Mouse (Mus musculus) heart, postnatal 14 days (tissue): ENCODE data around the gene Kxd1. TPM values are rescaled to one million over a fixed set of nuclear protein-coding genes. Genes with fewer than 3 reads are reported as not detected.

Source experiments
- DNase-seq, 2 experiments: peaks; one replicate each; pipeline ENCODE4 v3.0.0; 2021 to 2022
- intact Hi-C: fragments of 180-260 bp; cut with DNase I; formaldehyde crosslinking; loops from one replicate; pipeline ENCODE4 v1.15.1; 2025
- total RNA-seq, 2 experiments: library from RNA; stranded (reverse); gene quantifications; 2 replicates each; pipeline ENCODE4 v1.2.3; 2021

The Kxd1 gene
- total RNA-seq, 2 experiments from 2014 or later = 75.3 to 76.6 TPM

DNA sequence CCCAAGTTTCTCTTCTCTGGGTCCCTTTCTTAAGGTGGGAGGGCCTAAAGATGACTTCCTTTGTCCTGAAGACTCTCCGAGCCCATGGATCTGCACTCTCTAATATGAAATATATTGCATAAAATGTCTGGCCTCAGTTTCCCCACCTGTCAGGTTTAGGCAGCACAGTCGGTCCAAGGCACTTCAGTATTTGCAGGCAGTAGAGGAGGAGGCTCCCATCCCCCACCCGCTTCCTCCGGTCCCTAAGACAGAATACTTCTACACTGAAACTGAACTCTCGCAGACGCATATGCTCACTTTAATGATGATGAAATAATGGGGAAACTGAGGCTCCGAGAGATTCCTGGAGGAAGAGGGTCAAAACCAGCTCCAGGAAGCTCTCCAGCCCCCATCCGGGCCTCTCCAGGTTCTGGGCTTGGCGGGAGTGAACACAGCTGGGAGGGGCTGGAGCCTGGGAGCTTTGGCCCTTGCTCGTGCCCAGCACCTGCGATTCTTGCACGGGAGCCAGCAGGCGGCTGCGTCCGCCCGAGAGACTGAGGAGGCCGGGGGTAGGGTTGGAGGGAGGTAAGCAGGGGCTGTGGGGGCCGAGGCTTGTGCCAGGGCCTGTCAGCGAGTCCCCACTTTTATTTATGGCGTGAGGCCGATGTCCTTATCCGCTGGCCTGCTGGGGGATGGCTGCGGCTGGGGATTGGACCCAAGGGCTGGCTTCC, 25.8 kb downstream of the Kxd1 start:
- intact Hi-C loops = loop anchor here (2.0 to 5.0 kb wide), 4 partner anchors 35 to 160 kb away; partner anchors contain the start of gene Crtc1
- peak; percentile 60 to 65 for DNase-seq

- no peak for DNase-seq
- intact Hi-C loops = loop anchor here (5.0 kb wide), 3 partner anchors 33 to 158 kb away; partner anchors contain the start of gene Crtc1
Observed at GRCm38 (mm10) chr8:70500386-70501301, 27.1 kb downstream of the Kxd1 start.

DNA sequence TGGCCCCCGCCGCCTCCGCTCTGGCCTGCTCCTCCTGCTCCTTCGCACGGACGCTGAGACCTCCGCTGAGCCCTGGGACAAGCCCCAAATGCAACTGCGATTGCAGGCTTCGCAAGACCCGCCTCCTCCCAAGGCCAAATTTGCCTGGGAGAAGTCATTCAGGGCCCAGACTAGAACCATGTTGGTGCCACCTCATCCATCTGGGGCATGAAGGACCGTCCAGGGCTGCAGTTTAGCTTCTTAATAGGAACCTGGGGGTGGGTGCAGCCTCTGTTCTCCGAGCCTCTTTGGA, 32.0 kb downstream of the Kxd1 start:
- DNase-seq = no peak
- intact Hi-C loops = no loop called here

GRCm38 (mm10) chr8:70495001-70495770, 32.6 kb downstream of the Kxd1 start:
- DNase-seq = no peak

GRCm38 (mm10) chr8:70494416-70494945, 33.3 kb downstream of the Kxd1 start:
- DNase-seq = no peak
- intact Hi-C loops = no loop called here

More at GRCm38 (mm10) chr8:70495001-70495770, 32.6 kb downstream of the Kxd1 start:
- intact Hi-C loops = no loop called here

DNA sequence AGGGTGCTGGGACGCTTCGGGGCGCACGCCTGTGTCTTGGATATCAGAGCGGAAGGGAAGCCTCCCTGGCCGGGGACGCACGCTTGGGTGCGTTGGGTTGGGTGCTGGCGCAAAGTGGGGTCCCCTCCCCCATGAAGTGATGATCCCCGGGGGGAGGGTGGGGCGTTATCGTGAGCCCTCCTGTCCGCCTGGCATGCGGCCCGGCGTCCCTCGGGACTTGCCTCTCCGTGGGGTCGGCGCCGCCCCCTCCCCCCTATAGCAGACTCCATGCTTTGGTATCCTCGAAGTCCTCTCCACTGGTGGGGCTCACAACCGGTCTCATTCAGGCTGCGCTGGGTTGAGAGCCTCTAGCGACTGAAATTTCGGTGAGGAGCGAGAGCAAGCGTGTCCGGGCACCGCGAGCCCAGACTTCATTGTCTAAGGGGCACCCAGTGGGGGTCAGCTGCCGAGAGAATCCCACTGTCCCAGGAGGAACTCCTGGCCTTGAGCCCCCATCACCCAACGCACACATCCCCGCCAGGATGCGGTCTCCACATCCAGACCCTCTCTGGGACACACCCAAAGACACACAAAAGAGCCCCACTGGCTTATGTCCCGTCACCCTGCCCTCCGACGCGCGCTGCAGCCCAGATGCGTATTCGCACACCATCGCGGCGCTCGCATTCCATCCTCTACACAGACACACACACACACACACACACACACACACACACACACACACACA, 33.9 kb downstream of the Kxd1 start:
- intact Hi-C loops = no loop called here
- DNase-seq = no peak

DNA sequence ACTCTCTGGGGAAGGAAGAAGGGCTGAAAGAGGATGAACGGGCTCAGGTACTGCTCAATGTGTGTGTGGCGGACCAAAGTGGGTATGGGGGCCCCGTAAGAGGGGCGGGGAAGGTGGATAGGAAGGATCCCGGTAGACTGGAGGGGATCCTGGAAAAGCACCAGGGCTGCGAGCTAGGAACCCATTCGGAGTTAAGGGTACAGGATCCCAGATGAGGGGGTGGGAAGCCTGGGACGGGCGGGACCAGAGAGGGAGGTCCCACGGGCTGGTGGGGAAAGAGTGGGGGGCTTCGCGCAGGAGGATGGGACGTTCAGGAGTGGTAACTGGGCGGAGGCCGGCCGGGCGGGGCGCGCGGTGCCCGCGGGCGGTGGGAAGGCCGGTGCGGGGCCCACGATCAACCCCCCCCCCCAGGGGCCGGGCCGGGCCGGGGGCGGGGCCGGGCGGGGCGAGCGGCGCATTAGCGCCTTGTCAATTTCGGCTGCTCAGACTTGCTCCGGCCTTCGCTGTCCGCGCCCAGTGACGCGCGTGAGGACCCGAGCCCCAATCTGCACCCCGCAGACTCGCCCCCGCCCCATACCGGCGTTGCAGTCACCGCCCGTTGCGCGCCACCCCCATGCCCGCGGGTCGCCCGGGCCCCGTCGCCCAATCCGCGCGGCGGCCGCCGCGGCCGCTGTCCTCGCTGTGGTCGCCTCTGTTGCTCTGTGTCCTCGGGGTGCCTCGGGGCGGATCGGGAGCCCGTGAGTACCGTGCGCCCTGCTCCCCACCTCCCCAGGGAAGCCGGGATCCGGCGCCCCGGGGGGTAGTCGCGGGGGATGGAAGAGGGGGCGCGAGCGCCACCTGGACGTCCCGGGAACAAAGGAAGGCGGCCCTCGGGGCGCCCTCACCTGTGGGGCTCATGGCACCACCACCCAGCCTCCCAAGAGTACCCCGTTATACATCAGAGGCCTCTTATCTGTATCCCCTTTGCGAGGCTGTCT, 34.8 kb downstream of the Kxd1 start, which contains the start of gene Crlf1:
TSS of gene Crlf1 (plus strand) at position 495 of the 977 bp plus-strand sequence.
- DNase-seq = no peak
- intact Hi-C loops = no loop called here

DNA sequence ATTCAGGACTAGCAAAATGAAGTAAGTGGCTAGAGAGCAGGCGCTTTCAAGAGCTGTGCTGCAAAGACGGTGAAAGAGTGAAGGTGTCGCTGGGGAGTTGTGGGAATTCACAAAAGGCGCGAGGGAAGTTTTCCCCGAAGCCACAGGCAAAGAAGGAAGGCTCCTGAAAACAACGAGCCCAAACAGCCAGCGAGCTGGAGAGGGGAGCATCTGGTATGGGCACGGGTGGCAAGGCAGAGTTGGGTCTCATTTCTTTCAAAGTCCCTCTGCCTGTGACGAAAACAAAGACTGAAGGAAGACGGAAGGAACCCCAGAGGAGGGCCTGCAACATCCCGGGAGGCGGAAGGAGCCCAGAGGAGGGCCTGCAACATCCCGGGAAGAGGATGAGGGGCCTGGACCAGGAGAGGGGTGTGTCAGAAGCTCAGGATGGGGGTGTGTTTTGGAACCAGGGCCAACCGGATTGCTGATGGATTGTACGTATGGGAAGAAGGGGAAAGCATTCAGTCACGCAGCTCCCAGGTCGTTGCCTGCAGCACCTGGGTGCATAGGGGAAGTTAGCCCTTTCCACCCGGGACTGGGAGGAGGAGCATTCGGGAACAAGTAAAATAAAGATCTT, 36.8 kb downstream of the Kxd1 start:
- no peak for DNase-seq
- intact Hi-C loops = no loop called here

GRCm38 (mm10) chr8:70490061-70490879, 37.5 kb downstream of the Kxd1 start:
- no peak for DNase-seq
- intact Hi-C loops = no loop called here

- intact Hi-C loops = no loop called here
- DNase-seq = no peak
Observed at GRCm38 (mm10) chr8:70489576-70489975, 38.2 kb downstream of the Kxd1 start.

DNA sequence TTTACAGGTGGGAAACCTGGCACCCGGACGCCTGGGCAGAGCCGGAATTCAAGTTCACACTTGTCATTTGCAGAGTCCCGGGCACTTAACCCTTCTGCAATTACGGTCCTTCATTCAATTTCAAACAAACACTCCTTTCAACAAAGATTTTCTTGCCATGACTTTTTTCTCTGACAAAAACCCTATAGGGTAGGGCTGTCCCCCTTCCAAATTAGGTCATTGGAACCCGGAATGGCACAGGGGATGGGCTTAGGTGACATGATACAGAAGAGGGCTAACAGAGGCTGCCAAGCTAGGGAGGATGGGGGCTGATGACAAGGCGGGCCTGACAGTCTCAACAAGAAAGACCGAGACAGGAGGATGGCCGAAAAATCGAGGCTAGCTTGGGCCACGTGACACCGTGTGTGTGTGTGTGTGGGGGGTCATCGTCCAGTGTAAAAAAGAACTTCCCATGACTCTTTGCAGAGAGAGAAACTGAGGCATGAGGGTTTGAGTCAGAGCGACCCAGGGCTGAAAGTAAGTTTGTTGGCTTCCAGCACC, 38.8 kb downstream of the Kxd1 start:
- DNase-seq = no peak
- intact Hi-C loops = no loop called here

DNA sequence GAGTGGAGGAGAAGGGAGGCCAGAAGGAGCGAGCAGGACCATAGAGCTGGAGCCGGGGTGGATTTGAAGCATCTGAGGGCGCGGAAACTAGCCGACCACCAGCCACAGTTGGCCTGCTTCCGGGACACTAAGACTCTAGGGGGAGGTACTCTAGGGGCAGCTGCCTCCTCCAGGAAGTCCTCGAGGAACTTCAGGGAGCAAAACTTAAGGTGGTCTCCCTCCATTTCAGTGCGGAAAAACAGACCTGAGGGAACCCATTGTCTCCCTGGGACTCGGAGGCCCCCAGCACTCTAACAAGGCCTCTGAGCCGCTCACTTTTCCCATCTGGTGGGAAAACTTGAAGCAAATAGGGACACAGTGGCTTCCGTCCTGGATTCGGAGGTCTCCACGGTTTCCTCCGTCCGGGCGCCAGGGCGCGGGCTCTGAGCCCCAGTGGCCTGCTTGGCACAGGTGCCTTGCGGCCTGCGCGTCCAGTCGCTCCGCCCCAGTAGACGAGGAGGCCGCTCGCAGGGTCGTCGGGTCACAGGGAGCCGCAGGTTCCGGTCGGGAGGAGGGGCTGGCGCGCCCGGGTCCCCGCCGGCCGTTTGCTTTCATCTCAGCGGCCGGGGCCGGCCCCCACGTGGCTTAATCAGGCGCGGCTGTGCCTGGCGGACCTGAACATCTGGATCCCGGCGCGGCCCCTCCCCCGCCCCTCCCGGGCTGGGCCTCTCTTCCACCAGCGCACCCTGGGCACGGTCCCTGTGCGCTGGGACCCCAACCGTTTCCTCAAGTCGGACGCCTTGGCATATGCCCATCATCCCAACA, 39.6 kb downstream of the Kxd1 start:
- intact Hi-C loops = no loop called here
- DNase-seq = no peak

DNA sequence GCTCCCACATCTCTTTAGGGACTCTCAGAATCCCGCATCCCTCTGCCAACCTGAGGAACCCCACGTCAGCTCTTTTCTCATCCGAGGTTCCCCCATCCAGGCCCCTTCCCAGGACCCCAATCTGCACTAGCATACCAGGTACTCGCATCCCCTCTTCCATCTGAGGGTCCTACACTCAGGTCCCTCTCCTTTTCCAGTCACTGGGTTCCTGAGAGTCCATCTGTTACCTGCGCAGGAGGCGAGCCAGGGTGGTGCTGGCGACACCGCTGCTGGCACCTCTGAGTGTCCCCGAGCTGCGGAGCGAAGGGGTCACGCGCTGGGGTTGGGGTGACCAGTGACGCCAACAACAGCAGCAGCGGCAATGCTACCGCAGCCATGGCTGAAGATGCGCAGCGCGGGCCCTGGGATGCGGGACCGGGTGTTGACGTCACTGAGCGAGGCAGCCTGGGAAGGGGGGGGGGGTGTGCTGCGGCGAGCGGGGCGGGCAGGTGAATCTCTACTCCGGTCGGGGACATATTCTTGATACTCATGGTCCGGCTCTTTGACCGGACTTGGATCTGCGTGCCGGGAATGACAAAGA, 40.7 kb downstream of the Kxd1 start, which contains the start of gene Tmem59l:
TSS of gene Tmem59l (minus strand) at position 418 of the 580 bp plus-strand sequence.
- no peak for DNase-seq
- intact Hi-C loops = no loop called here

DNA sequence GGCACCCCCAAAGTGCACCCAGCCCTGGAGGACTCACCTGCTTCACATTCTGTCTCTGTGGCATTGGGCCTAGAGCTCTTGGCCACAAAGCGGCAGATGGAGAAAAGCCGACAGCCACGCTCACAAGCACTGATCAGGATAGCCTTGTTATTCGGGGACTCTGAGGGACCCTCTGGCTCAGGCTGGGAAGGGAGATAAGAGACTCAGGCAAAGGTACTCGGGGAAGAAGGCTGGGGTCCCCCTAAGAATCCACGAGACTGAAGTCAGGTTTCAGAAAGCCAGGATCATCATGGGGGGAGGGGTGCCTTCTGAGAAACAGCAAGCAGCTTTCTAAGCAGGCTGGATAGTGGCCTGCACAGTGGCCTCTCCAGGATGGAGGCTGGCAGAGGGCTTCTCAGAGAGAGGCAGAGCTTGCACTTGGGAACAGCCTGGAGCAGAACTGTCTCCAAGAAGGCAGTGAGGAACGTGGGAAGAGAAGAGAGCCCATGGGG, 41.5 kb downstream of the Kxd1 start:
- intact Hi-C loops = no loop called here
- DNase-seq = no peak

- no peak for DNase-seq
- intact Hi-C loops = no loop called here
Observed at GRCm38 (mm10) chr8:70482943-70483342, 44.8 kb downstream of the Kxd1 start.

GRCm38 (mm10) chr8:70481908-70482307, 45.8 kb downstream of the Kxd1 start:
- intact Hi-C loops = no loop called here
- DNase-seq = no peak
